Mouse (Mus musculus) stomach, embryonic 15.5 days (tissue): ENCODE data around the gene Akap2. TPM values are rescaled to one million over a fixed set of nuclear protein-coding genes. Genes with fewer than 3 reads are reported as not detected.

Experiments
- ATAC-seq: fragments of 200-750 bp; cut with Nextera tagmentation; 2 replicates; pipeline ENCODE4 v1.8.0; 2017; ENCODE audit warnings: low read depth, moderate number of reproducible peaks, moderate TSS enrichment; ENCODE audit not compliant: insufficient read depth, low FRiP score
- H3K27ac ChIP-seq: fragments of 300-500 bp; sonication (generic); 2 replicates; pipeline ENCODE4 v1.5.1; 2015; ENCODE audit warnings: mild to moderate bottlenecking, inconsistent platforms
- H3K27me3 ChIP-seq: fragments of 300-500 bp; sonication (generic); replicated peaks from 2 replicates; pipeline ENCODE4 v1.6.1; 2015; ENCODE audit warnings: inconsistent platforms
- H3K36me3 ChIP-seq: fragments of 300-500 bp; sonication (generic); 2 replicates; pipeline ENCODE4 v1.6.1; 2015; ENCODE audit warnings: inconsistent platforms
- H3K4me1 ChIP-seq: fragments of 300-500 bp; sonication (generic); 2 replicates; pipeline ENCODE4 v1.6.1; 2015; ENCODE audit warnings: inconsistent platforms
- H3K4me2 ChIP-seq: fragments of 300-500 bp; sonication (generic); 2 replicates; pipeline ENCODE4 v1.6.1; 2015; ENCODE audit warnings: mild to moderate bottlenecking, inconsistent platforms
- H3K4me3 ChIP-seq: fragments of 300-500 bp; sonication (generic); replicated peaks from 2 replicates; pipeline ENCODE4 v1.5.1; 2015; ENCODE audit warnings: inconsistent platforms
- H3K9ac ChIP-seq: fragments of 300-500 bp; sonication (generic); 2 replicates; pipeline ENCODE4 v1.6.1; 2015; ENCODE audit warnings: inconsistent platforms
- H3K9me3 ChIP-seq: fragments of 300-500 bp; sonication (generic); 2 replicates; pipeline ENCODE4 v1.6.1; 2016; ENCODE audit warnings: inconsistent platforms
- WGBS: fragments of 180-500 bp; shearing (Covaris S2); methylation state at CpG from one replicate; pipeline ENCODE4 v1.1.7; 2015; 5-methylcytosine and 5-hydroxymethylcytosine counted together
- polyA plus RNA-seq: library from polyadenylated mRNA; unstranded; fragments of >200 nt; fragmentation: Nextera tagmentation; extraction: Ambion mirVana; gene quantifications from 2 replicates; pipeline ENCODE4 v1.2.1, GENCODE M21; 2015

Gene Akap2
- 21.2 and 23.4 TPM in 2 replicates for polyA plus RNA-seq

DNA sequence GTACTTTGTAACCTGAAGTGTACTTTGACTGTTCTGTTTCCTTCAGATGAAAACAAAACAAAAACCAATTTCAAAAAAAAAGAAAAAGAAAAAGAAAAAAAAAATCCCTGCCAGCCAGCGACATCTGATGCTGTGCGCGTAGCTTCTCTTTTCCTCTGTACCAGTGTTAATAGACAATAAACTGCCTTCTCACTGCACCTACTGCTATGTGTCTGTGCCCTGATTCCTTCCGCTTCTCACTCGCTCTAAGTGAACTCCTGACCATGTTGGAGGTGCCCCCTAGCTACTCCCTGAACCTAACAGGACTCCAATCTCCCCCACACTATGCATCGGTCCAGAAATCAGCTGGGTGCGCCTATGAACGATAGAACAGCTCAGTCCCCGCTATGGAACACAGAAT lies at the start of gene Akap2:
Gene Akap2, plus strand, starts transcription at position 304 of the 400 bp plus-strand sequence.
- no peak within 1 kb of the TSS for H3K27ac ChIP-seq
- no peaks in the 10 kb centered on the region for H3K9me3 ChIP-seq
- H3K4me3 ChIP-seq = no peak within 1 kb of the TSS
- H3K36me3 ChIP-seq = no peaks in the 10 kb centered on the region
- H3K4me1 ChIP-seq = no peaks in the 10 kb centered on the region
- no peak within 1 kb of the TSS for H3K4me2 ChIP-seq
- no peak within 1 kb of the TSS for H3K9ac ChIP-seq
- H3K27me3 ChIP-seq = no peaks in the 10 kb centered on the region
- 88% methylated on average over 9 of the region's 9 CpGs for WGBS
- ATAC-seq = no peak

DNA sequence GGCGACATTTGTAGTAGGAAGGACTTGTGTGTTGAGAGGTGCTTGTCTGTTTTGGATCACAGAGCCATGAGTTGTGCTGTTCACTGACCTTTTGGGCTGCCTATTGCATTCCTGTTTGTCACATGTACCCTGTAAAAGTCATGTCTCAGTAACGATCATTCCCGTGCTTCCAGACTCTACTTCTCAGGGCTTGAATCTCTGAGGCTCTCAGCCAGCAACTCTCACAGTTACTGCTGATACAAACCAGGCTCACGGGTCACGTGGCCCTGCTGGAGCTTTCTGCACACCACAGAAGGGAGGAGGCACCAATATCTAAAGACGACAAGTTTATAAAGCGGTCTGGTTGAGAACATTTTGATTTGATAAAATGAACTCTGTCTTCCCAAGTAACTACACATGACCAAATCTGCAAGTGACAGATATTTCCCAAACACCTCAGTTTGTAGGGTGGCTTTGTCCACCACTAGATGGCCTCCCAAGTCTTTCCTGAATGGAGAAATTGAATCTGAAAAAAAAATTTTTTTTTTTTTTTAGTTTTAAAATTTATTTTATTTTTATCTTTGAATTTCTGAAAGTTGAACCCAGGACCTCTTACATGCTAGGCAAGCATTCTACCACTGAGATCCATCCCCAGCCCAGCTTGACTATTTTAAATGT lies 46.5 kb upstream of the Akap2 start:
- peaks cover 25% of the 10 kb centered on the region for H3K4me1 ChIP-seq
- peak; percentile 63; the same call in 1 of the 2 replicates for ATAC-seq
- no peak overlapping the region for H3K4me2 ChIP-seq
- no peak overlapping the region for H3K4me3 ChIP-seq
- H3K27ac ChIP-seq = peak overlapping the region; percentile 26; the same call in 1 of the 2 replicates
- no peaks in the 10 kb centered on the region for H3K9me3 ChIP-seq
- no peaks in the 10 kb centered on the region for H3K27me3 ChIP-seq
- no peaks in the 10 kb centered on the region for H3K36me3 ChIP-seq
- H3K9ac ChIP-seq = no peak overlapping the region
- 32% methylated on average over 7 of the region's 7 CpGs for WGBS

DNA sequence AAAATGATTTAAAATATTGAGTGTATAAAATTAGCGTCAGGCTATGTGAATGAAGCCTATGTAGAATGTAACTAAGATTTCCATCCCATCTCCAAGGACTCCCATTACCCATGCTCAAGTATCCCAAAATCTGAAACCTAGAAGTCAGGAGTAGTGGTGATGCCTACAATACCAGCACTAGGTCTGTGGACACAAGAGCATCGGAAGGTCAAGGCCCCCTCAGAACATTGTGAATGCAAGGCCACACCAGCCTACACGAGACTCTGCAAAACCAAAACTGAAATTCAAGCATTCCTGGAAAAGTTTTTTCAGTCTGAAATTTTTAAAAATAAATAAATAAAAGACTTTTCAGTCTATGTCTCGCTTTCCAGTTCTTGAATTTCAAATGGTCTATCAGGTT lies 44.9 kb upstream of the Akap2 start:
- no peaks in the 10 kb centered on the region for H3K36me3 ChIP-seq
- no peak overlapping the region for H3K9ac ChIP-seq
- H3K4me1 ChIP-seq = peaks cover 25% of the 10 kb centered on the region
- H3K4me3 ChIP-seq = no peak overlapping the region
- no peaks in the 10 kb centered on the region for H3K9me3 ChIP-seq
- no peak overlapping the region for H3K27ac ChIP-seq
- ATAC-seq = no peak
- no peaks in the 10 kb centered on the region for H3K27me3 ChIP-seq
- WGBS = 76% methylated on average over 4 of the region's 4 CpGs
- H3K4me2 ChIP-seq = no peak overlapping the region

DNA sequence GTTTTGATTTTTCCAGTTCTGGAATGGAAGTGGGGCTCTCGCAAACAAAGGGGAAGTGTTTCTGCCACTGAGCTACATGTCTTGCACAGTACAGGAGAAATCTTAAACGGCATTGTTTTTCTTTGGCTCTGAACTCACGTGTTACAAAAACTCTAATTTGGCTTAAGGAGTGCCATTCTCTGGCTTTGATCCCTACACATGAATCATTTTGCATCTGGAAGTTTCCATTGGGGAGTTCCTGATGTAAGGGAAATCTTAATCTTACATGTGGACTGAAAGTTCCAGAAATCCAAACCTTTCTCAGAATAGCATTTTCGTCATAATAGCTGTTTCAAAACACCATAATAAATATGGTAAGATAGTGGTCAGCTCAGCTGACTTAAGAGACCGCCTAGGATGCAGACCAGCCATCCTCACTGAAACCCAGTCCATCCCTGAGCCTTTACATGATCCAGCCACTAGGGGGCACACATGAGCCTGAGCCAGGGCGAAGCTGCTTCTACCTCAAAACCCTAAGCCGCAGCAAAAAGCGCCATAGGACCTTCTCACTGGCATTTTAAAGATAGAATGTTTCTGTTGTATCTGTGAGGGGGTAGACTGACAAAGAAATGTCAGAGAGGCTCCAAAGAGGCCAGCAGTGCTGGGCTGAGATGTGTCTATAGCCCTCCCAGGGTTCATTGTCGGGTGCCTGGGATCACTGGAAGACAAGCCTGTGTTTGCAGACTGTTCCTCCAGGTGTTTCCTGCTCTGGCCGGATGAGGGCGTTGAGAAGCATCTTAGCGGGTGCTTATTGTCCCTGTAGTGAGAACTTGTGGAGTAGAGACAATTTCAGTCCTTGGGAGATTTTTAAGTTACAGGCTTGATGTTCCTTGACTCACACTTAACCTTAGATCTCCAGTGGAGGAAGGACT lies 44.2 kb upstream of the Akap2 start:
- Histone ChIP-seq H3K36me3 (no peaks in the 10 kb centered on the region), H3K4me3 (no peak overlapping the region; the same call in 1 of the 2 replicates), H3K9ac (0 out of 2 replicates have a peak overlapping the region, but pooled peaks have one; percentile 25), H3K27ac (no peak overlapping the region; the same call in 1 of the 2 replicates), H3K27me3 (no peaks in the 10 kb centered on the region), H3K9me3 (no peaks in the 10 kb centered on the region), H3K4me1 (peaks cover 25% of the 10 kb centered on the region), H3K4me2 (peak overlapping the region; percentile 49)
- no peak for ATAC-seq
- WGBS = 12% methylated on average over 12 of the region's 12 CpGs

DNA sequence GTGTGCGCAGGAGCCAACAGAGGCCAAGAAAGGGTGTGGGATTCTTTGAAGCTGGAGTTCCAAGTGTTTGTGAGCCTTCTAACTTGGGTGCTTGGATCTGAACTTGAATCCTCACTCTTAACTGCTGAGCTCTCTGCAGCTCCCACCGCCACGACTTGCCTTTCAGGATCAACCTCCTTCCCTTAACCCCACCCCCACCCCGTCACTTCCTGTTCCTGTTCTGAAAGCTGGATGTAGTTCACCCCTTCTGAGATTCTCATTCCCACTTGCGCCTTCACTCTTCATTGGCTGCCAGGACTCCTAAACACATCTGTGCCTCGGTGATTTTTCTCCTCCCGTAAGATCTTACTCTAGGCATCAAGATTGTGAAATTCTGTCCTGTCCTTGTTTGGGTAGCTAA lies 43.1 kb upstream of the Akap2 start:
- no peaks in the 10 kb centered on the region for H3K9me3 ChIP-seq
- no peaks in the 10 kb centered on the region for H3K36me3 ChIP-seq
- no peak for ATAC-seq
- H3K4me2 ChIP-seq = no peak overlapping the region
- H3K9ac ChIP-seq = no peak overlapping the region
- WGBS = 75% methylated on average over 7 of the region's 7 CpGs
- H3K4me3 ChIP-seq = no peak overlapping the region
- H3K4me1 ChIP-seq = peaks cover 25% of the 10 kb centered on the region
- H3K27me3 ChIP-seq = no peaks in the 10 kb centered on the region
- peak overlapping the region; percentile 66; the same call in 1 of the 2 replicates for H3K27ac ChIP-seq

DNA sequence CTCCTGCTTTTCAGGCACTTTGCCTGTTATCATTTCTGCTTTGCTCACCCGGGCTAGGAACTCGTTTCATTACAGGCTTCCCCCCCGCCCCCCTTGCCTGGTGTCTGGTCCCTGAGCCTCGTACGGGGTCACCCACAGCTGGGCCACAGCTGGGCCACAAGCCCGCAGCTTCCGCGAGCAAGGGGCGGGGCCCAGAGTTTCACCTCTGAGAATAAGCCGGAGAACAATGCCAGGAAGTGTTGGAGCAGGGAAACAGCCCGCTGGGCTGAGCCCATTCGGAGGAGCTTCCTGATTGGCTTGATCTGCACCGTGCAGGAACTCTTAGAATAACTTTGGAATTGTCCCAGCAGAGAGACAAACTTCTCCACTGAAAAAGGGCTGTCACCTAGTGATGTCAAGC lies 42.1 kb upstream of the Akap2 start:
- Histone ChIP-seq H3K9me3 (no peaks in the 10 kb centered on the region), H3K27me3 (no peaks in the 10 kb centered on the region), H3K4me2 (peak overlapping the region; percentile 54), H3K36me3 (no peaks in the 10 kb centered on the region), H3K27ac (peak overlapping the region; percentile 66; the same call in 1 of the 2 replicates), H3K4me3 (peak overlapping the region; percentile 21), H3K4me1 (peaks cover 23% of the 10 kb centered on the region), H3K9ac (no peak overlapping the region)
- 4% methylated on average over 13 of the region's 13 CpGs for WGBS
- ATAC-seq = peak; percentile 78

DNA sequence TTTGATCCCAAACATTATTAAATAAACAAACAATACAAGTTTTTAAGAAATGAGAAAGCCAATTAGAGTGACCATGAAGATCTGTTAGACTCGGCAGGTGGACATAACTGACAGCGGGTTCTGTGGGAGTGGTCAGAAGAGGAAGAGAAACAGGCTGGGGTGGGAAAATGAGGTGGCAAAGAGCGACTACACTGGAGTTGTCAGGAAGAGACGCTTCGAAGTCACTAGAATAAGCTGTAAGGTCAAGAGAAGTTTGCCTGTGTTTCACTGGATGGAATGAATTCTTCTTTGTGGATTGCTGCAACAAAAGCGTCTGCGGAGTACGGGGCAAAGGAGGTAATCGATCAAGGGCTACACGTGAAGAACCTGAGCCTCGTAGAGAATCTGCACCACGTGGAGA lies 39.5 kb upstream of the Akap2 start:
- H3K9me3 ChIP-seq = no peaks in the 10 kb centered on the region
- no peak overlapping the region for H3K27ac ChIP-seq
- H3K4me1 ChIP-seq = peaks cover 18% of the 10 kb centered on the region
- no peak overlapping the region for H3K4me2 ChIP-seq
- no peak for ATAC-seq
- H3K27me3 ChIP-seq = no peaks in the 10 kb centered on the region
- H3K36me3 ChIP-seq = no peaks in the 10 kb centered on the region
- H3K4me3 ChIP-seq = no peak overlapping the region
- WGBS = 76% methylated on average over 12 of the region's 12 CpGs
- no peak overlapping the region for H3K9ac ChIP-seq

DNA sequence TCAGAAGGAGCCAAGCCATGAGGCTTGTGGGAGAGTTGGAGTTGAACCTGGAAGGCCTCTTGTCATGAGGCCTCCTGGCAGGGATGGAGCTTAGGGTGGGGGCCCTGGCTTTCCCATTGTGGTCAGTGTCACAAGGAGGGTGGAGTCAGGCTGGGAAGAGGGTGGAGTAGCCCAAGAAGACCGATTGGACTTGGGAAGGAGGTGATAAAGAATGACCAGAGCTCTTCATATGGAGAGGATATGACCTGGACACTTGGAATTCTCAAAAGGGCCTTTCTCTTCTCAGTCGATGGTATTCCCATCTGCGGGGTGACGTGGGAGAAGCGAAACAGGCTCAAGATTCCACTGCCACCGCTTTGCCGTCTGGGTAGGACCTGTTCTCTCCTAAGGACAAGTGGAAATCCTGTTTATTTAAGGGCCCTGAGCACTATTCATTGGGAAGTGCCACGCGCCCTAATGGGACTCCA lies 38.4 kb upstream of the Akap2 start:
- Histone ChIP-seq H3K4me2 (no peak overlapping the region), H3K27ac (no peak overlapping the region), H3K4me3 (no peak overlapping the region), H3K9me3 (no peaks in the 10 kb centered on the region), H3K27me3 (no peaks in the 10 kb centered on the region), H3K4me1 (peaks cover 13% of the 10 kb centered on the region; the same call in 1 of the 2 replicates), H3K36me3 (no peaks in the 10 kb centered on the region), H3K9ac (no peak overlapping the region)
- ATAC-seq = no peak
- 78% methylated on average over 9 of the region's 9 CpGs for WGBS

DNA sequence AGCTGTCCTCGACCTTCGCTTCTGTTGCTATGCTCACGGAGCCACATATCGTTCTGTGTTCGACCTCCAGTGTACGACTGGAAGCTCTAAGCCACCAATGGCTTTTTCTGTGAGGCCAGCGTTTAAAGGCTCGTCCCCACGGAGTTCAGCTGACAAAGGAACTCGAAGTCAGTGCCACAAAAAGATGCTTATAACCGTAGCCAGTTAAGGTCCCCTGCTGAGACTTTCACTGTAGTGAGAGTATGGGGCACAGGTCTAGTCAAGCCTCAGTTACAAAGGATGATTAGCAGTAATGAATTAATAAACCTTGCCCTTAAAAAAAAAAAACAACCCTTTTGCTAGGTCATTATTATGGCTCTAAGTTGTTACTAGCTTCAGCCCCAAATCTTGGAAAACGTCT lies 37.3 kb upstream of the Akap2 start:
- ATAC-seq = no peak
- Histone ChIP-seq H3K36me3 (no peaks in the 10 kb centered on the region), H3K27ac (no peak overlapping the region), H3K4me3 (no peak overlapping the region), H3K27me3 (no peaks in the 10 kb centered on the region), H3K9me3 (no peaks in the 10 kb centered on the region), H3K4me1 (peaks cover 5% of the 10 kb centered on the region; the same call in 1 of the 2 replicates), H3K9ac (no peak overlapping the region), H3K4me2 (no peak overlapping the region)
- 86% methylated on average over 12 of the region's 12 CpGs for WGBS

DNA sequence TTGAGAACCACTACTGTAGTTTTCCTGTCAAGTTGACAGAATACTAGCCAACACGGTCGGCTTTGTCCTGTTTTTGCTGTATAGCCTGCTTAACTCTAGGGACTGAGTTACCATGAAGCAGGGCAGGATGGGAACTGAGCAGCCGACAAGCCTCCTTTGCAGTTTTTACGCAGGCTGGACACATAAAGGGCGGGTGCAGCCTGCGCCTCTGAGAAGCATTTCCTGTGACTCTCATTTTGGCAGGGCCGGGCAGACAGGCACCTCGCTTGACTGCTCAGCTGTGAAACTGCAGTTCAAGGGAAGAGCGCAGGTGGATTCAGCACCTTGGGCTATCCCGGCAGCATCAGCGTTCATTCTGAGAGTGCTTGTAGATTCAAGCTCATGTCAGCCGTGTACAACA lies 35.9 kb upstream of the Akap2 start:
- H3K9me3 ChIP-seq = no peaks in the 10 kb centered on the region
- 77% methylated on average over 12 of the region's 12 CpGs for WGBS
- no peak overlapping the region for H3K27ac ChIP-seq
- no peak overlapping the region for H3K9ac ChIP-seq
- H3K27me3 ChIP-seq = no peaks in the 10 kb centered on the region
- no peak for ATAC-seq
- 0 out of 2 replicates have a peak, but pooled peaks cover 2% of the 10 kb centered on the region for H3K4me1 ChIP-seq
- no peak overlapping the region for H3K4me2 ChIP-seq
- H3K36me3 ChIP-seq = no peaks in the 10 kb centered on the region
- no peak overlapping the region for H3K4me3 ChIP-seq

DNA sequence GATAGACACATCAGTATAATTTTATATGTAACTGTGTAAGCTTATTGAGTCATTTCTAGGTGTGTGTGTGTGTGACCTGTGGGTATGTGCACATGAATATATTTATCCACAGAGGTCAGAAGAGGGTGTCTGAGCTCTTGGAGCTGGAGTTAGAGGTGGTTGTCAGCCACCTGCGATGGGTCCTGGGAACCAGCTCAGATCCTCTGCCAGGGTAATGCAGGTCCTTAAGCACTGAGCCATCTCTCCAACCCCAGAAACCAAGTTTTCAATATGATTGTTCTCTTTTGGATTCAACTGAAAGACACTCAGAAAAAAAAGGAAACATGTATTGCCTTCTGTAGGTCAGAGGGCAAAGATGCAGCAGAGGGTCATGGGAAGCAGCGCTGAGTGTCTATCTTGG lies 35.1 kb upstream of the Akap2 start:
- Histone ChIP-seq H3K4me2 (no peak overlapping the region), H3K4me3 (no peak overlapping the region), H3K9ac (no peak overlapping the region), H3K36me3 (no peaks in the 10 kb centered on the region), H3K27ac (no peak overlapping the region), H3K4me1 (0 out of 2 replicates have a peak, but pooled peaks cover 2% of the 10 kb centered on the region), H3K9me3 (no peaks in the 10 kb centered on the region), H3K27me3 (no peaks in the 10 kb centered on the region)
- 94% methylated on average over 2 of the region's 2 CpGs for WGBS
- ATAC-seq = no peak

DNA sequence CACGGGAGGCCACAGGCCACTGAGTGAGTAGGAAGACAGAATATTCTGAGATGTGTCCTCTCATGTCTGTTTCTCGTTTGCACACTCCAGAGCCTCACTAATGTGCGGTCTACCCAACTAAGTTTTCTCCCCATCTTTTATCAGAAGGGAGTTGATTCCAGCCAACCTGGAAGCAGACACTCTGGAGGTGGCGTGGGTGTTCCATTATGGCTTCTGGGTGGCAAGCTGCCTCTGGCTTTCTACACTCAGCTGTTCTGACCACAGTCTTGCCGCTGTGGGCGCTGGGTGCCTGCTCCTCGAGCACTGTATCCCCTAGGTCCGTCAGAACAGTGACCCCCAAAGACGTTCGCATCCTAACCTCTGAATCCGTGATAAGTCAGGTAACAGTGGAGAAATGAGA lies 34.5 kb upstream of the Akap2 start:
- H3K9me3 ChIP-seq = no peaks in the 10 kb centered on the region
- no peak for ATAC-seq
- no peak overlapping the region for H3K9ac ChIP-seq
- H3K27ac ChIP-seq = no peak overlapping the region
- H3K4me2 ChIP-seq = no peak overlapping the region
- no peaks in the 10 kb centered on the region for H3K27me3 ChIP-seq
- H3K36me3 ChIP-seq = no peaks in the 10 kb centered on the region
- 0 out of 2 replicates have a peak, but pooled peaks cover 2% of the 10 kb centered on the region for H3K4me1 ChIP-seq
- WGBS = 82% methylated on average over 11 of the region's 11 CpGs
- no peak overlapping the region for H3K4me3 ChIP-seq
